Mouse (Mus musculus) heart, embryonic 12.5 days (tissue): ENCODE data around the gene Rpap2. TPM values are rescaled to one million over a fixed set of nuclear protein-coding genes. Genes with fewer than 3 reads are reported as not detected.

Experiments
- ATAC-seq: fragments of 200-750 bp; cut with Nextera tagmentation; 2 replicates; pipeline ENCODE4 v1.8.0; 2017; ENCODE audit warnings: moderate TSS enrichment, moderate library complexity; ENCODE audit not compliant: insufficient number of reproducible peaks, low FRiP score
- H3K27ac ChIP-seq: fragments of 300-500 bp; sonication (generic); 2 replicates; pipeline ENCODE4 v1.5.1; 2016; ENCODE audit warnings: mild to moderate bottlenecking, moderate library complexity; ENCODE audit not compliant: poor library complexity, severe bottlenecking
- H3K27me3 ChIP-seq: fragments of 300-500 bp; sonication (generic); replicated peaks from 2 replicates; pipeline ENCODE4 v1.6.1; 2016; ENCODE audit warnings: mild to moderate bottlenecking, moderate library complexity
- H3K36me3 ChIP-seq: fragments of 300-500 bp; sonication (generic); 2 replicates; pipeline ENCODE4 v1.6.1; 2016; ENCODE audit warnings: mild to moderate bottlenecking, moderate library complexity
- H3K4me1 ChIP-seq: fragments of 300-500 bp; sonication (generic); replicated peaks from 2 replicates; pipeline ENCODE4 v1.6.1; 2016; ENCODE audit warnings: mild to moderate bottlenecking
- H3K4me2 ChIP-seq: fragments of 300-500 bp; sonication (generic); 2 replicates; pipeline ENCODE4 v1.6.1; 2016; ENCODE audit warnings: mild to moderate bottlenecking, moderate library complexity
- H3K4me3 ChIP-seq: fragments of 300-500 bp; sonication (generic); 2 replicates; pipeline ENCODE4 v1.5.1; 2016; ENCODE audit warnings: mild to moderate bottlenecking
- H3K9ac ChIP-seq: fragments of 300-500 bp; sonication (generic); 2 replicates; pipeline ENCODE4 v1.6.1; 2016; ENCODE audit warnings: mild to moderate bottlenecking, moderate library complexity
- H3K9me3 ChIP-seq: fragments of 300-500 bp; sonication (generic); replicated peaks from 2 replicates; pipeline ENCODE4 v1.6.1; 2016; ENCODE audit warnings: mild to moderate bottlenecking, moderate library complexity
- WGBS: fragments of 180-500 bp; shearing (Covaris S2); methylation state at CpG from one replicate; pipeline ENCODE4 v1.1.7; 2016; 5-methylcytosine and 5-hydroxymethylcytosine counted together
- polyA plus RNA-seq: library from polyadenylated mRNA; unstranded; fragments of >200 nt; fragmentation: Nextera tagmentation; extraction: Ambion mirVana; gene quantifications from 2 replicates; pipeline ENCODE4 v1.2.1, GENCODE M21; 2016

Gene Rpap2
- polyA plus RNA-seq, 1 experiment from 2014 or later: 11.7 TPM

GRCm38 (mm10) chr5:107708124-107708797 lies 111.1 kb downstream of the Rpap2 start:
- Histone ChIP-seq H3K27ac (no peak overlapping the region), H3K27me3 (peaks cover 21% of the 10 kb centered on the region), H3K4me1 (no peaks in the 10 kb centered on the region), H3K36me3 (no peaks in the 10 kb centered on the region), H3K4me3 (no peak overlapping the region), H3K9me3 (0 out of 2 replicates have a peak, but pooled peaks cover 4% of the 10 kb centered on the region), H3K4me2 (no peak overlapping the region), H3K9ac (no peak overlapping the region)
- ATAC-seq: no peak
- WGBS: 63% methylated on average over 8 of the region's 8 CpGs

Other genes with a start within 250 kb of the Rpap2 start
- gene Ephx4, start 194.6 kb upstream of the Rpap2 start, polyA plus RNA-seq: 0.44 and 0.88 TPM in 2 replicates
- not detected in 2 replicates for gene Lpcat2b, start 165.8 kb upstream of the Rpap2 start, polyA plus RNA-seq
- 4.4 and 5.2 TPM in 2 replicates for gene Btbd8, start 159.4 kb upstream of the Rpap2 start, polyA plus RNA-seq
- 0.13 and 0.21 TPM in 2 replicates for gene Gm42669, start 89.8 kb upstream of the Rpap2 start, polyA plus RNA-seq
- 0.10 and 0.26 TPM in 2 replicates for gene 1700028K03Rik, start 62.7 kb upstream of the Rpap2 start, polyA plus RNA-seq
- gene Glmn, start 515 bp downstream of the Rpap2 start, polyA plus RNA-seq: 26.4 and 27.1 TPM in 2 replicates
- 0.08 TPM in 1 of 2 replicates, not detected in the other for gene Gfi1, start 128.7 kb downstream of the Rpap2 start, polyA plus RNA-seq
- 0.33 and 0.40 TPM in 2 replicates for gene Ube2d2b, start 232.7 kb downstream of the Rpap2 start, polyA plus RNA-seq